Mouse (Mus musculus) v-Abl transformed pro-B cells (cell line): ENCODE measurements at regions not wholly inside any gene's neighbourhood (a gene's known extent, or its start where the extent isn't known, plus 50 kb on each side); places are given as distances from the start of the nearest gene placed in this dataset.
"Not testable (repeated sequence)": the region's sequence is repeated elsewhere in the genome, so short reads cannot be mapped to it uniquely, and the experiment has no call there.

Experiments used
- in situ Hi-C, 2 experiments: fragments of 400-800 bp; cut with MboI; formaldehyde crosslinking; loops; one replicate each; pipeline ENCODE4 v1.15.1; 2025; ENCODE audit not compliant: unreplicated experiment in 2 of 2

GRCm38 (mm10) chr12:69524337-69525035, 58.3 kb downstream of the Vcpkmt start:
- in situ Hi-C loops, result no loop called here

GRCm38 (mm10) chr12:69519869-69520268, 63.0 kb downstream of the Vcpkmt start:
- in situ Hi-C loops, result no loop called here

- in situ Hi-C loops, result no loop called here
Observed at GRCm38 (mm10) chr12:69519028-69519427, 63.8 kb downstream of the Vcpkmt start.

DNA sequence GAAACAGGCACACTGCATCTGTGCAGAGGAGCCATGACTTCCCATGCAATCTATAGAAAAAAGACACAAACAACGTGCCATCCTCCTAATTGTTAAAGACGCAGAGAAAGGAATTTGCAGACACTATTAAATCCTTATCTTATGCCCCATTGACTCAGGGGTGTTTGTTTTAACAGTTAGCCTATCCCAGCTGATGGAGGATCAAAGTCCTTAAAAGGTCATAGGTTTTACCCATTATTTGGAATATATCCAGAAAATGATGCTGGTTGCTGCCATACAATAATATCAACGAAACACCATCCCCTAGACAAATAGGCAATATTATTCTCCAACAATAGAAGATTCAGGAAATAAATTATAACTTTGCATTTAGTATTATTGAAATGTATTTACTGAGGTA, 65.2 kb downstream of the Vcpkmt start:
- in situ Hi-C loops, result no loop called here

- in situ Hi-C loops, result no loop called here
Observed at GRCm38 (mm10) chr12:69516314-69516916, 66.4 kb downstream of the Vcpkmt start.

DNA sequence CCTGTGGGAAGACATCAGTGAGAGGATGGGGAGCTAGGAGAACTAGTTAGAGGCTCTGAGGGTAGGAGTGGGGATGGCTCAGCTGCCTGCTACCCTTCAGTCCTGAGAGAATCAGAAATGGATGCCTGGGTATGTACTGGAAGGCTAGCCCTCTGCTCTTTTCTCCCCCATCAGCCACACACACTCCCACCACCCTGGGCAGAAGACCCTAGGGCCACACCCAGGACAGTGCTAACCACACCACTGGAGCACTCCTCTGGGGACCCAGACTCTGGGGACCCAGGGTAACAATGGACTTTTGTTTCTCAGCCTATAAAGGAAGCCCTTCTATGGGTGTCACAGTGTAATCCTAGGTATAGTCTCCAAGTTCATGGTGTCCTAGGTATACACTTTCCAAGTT, 67.0 kb downstream of the Vcpkmt start:
- in situ Hi-C loops, result no loop called here

GRCm38 (mm10) chr12:69515117-69515516, 67.7 kb downstream of the Vcpkmt start:
- in situ Hi-C loops, result no loop called here

DNA sequence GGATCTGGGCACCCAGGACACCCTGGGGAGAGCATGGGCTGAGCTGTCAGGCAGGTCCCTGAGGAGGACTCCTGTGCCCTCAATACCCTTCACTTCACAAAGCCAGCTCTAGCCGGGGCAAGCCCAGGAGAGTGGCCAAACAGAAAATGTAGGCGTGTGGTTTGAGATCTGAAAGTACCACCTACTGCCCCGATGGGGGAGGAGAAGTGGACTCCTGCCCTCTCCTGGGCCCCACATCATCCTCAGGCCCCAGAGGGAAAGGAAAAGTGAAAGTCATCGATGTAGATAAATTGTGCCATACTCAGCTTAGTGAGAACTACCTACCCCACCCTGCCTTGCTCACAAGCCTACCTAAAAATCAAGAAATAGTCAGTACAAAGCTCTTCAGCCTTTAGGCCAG, 69.7 kb downstream of the Vcpkmt start:
- in situ Hi-C loops, result no loop called here

DNA sequence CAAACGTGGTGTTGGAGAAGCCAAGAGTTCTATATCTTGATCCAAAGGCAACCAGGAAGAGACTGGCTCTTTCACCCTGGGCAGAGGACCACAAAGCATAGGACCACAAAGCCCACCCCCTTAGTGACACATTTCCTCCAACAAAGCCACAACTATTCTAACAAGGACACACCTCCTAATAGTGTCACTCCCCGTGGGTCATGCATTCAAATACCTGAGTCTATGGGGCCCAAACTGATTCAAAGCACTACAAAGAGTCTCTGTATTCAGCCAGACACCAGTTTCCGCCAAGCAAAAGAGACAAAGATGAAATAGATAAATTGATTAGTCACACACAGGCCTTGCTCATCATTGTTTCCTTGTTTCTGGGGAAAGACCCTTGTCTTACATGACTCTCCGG, 72.1 kb downstream of the Vcpkmt start:
- in situ Hi-C loops, result no loop called here

DNA sequence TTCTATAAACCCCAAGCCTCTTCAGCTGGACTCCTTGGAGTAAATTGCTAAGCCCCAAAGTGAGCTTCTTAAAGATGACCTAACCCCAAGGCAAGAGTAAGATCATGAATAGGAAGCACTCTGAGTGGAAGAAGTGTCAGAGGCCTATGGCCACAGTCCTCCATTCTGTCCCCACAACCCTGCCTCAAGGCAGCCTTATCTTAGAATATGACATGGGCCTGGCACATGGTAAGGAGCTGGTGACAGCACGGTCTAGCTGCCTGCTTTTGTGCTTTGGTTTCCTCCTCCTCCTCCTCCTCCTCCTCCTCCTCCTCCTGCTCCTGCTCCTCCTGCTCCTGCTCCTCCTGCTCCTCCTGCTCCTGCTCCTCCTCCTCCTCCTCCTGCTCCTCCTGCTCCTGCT, 73.6 kb downstream of the Vcpkmt start:
- in situ Hi-C loops, result not testable (repeated sequence)

DNA sequence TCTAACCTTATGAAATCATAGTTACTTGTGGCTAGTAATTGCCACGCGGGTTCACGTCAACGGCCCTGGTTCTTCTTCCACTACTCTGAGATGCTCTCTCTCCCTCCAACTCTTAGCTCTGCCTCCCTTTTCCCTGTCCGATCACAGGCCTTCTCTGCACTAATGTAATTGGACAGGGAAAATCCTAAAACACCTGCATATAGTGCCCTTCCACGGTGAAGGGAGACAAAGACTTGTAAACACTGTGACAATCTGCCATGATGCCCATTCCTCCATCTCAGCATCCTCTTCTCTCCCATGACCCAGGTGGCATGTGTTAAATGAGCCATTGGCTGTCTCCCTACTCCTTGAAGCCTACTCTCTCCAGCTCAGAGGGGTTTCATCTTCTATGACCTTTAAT, 74.9 kb downstream of the Vcpkmt start:
- in situ Hi-C loops, result no loop called here

DNA sequence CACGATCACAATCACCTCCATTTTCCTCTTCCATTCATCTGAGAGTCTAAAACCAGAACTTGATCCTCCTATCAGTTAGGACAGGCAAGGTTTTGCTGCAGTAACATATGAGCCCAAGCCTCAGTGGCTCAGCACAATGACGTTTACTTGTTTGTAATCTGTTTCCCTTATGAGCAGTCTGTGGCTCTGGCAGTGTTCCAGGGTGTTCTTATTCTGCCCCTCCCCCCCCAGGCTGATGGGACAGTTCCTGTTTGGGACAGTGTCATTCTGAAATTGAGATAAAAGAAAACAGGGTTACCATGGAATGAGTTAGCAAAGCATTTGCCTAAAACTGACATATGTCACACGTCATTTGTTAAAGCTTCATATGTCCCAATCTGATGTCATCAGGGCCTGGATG, 75.5 kb downstream of the Vcpkmt start:
- in situ Hi-C loops, result no loop called here

DNA sequence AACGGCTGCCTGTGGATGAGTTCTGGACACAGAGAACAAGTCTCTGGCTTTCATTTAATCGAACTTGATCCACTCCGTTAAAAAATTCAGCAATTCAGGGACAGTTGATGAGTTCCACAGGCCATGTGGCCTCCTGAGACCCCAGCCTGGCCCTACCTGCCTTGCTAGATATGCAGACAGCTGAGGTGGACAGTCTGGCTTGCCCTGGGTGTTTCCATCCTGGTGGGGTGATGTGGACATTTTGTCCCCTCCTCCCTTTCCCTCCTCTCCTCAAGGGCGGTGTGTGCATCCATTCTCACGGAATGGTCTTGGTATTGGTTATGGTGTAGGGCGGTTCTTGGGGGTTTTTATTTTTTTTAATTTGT, 80.1 kb downstream of the Vcpkmt start:
- in situ Hi-C loops, result no loop called here

DNA sequence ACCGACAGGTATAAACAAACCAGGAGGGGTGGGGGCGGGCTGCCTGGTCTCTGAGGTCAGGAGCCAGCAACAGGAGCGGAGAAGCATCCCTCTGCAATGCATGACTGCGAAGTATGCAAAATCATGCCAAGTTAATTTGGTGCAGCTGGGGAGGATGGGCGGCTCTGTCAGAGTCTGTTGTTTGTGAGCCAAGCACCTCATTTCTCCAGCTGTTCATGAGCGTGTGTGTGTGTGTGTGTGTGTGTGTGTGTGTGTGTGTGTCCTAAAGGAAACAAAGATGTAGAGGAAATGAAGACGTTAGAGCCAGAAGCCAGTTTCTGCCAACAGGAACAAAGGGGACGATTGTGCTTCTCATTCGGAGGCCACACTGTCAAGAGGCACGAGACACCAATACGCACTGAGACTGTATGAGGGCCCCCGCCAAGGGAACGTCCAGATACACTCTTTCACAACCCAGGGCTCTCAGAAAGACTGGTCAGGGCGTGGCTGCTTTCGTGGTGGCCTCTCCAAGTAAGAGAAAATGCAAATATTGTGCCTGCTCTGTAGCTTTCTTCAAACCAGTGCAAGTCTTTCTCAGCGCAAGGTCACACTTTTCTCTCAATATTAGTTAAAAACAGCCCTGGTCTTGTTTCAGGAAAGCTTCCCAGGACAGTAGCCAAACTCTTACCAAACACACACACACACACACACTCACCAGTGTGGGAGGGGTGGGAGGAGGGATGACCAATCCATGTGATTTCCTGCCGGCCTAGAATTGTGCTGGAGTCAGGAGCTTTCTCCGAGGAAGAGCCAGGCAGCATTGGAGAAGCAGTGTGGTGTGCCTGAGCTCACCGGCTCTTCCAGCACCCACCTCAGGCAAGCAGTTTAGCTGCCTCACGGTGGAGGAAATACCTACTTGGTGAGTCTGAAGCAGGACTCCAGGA, 80.8 kb downstream of the Vcpkmt start:
- in situ Hi-C loops, result no loop called here

- in situ Hi-C loops, result no loop called here
Observed at GRCm38 (mm10) chr12:69501346-69501730, 81.5 kb downstream of the Vcpkmt start.

DNA sequence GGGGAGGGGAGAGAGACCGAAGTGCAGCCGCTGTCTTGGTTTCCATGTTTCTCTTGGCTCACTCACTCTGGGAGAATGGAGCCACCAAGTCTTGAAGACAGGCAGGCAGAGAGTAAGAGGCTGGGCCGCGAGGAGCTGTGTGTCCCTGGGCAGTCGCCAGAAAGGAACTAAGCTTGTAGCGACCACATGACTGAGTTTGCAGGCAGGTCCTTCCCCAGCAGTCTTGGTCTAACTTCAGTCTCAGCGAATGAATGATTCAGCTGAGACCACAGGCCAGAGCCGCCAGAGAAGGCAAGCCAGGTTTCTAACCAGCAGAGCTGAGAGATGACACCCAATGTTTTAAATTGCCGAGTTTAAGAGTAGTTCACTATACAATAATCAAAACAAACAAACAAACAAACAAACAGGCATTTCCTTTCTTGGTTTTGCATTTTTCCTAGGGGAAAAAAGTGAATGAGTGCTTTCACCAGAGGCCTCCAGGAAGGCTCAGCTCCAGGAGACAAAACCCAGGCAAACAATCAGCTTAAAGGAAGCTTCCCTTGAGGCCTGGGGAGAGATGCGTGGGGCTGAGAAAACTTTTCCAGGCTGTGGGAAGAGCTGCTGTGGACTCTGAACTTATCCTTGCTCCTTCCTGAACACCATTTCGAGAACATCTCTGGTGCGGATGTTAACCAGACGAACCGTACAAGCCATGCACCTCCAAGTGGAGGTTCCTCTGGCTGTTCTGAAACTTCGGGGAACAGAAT, 82.1 kb downstream of the Vcpkmt start:
- in situ Hi-C loops, result no loop called here

DNA sequence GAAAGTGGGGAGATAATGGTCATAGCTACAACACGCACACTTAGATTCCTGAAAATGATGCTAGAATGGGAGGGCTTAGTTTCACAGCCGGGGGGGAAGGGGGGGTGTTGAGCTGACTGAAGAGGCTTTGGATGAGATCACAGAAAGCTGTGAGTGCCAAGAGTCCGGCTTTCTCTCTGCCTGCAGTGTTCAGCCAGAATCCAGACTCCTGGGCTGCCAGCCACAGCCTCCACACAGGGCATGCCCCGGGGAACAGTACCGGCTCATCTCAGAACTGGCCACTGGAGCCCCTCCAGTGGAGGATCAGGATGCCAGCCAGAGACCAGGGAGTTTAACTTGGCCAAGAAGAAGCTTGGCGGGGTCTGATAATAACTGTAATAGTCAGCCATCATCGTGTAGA, 85.7 kb downstream of the Vcpkmt start:
- in situ Hi-C loops, result no loop called here

DNA sequence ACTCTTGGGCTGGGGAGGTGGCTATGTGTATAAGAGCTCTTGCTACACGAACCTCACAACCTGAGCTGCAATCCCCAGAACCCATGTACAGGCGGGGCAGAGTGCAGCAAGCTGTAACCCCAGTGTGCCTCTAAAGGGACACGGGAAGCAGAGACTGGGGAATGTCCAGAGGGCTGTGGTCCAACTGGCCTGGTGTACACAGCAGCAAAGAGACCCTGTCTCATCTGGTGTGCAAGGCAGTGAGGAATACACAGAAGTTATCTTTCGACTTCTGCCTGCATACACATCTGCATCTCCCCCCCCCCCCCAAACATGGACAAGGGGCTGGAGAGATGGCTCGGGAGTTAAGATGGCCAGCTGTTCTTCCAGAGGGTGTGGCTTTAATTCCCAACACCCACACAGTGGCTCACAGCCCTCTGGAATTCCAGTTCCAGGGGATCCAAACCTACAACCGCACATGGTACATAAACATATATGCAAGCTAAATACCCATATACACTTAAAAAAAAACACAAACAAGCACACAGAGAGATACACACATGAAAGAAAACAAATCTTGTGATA, 86.4 kb downstream of the Vcpkmt start:
- in situ Hi-C loops, result no loop called here

- in situ Hi-C loops, result no loop called here
Observed at GRCm38 (mm10) chr12:69495776-69496175, 87.1 kb downstream of the Vcpkmt start.

GRCm38 (mm10) chr12:69494648-69495047, 88.2 kb downstream of the Vcpkmt start:
- in situ Hi-C loops, result no loop called here

DNA sequence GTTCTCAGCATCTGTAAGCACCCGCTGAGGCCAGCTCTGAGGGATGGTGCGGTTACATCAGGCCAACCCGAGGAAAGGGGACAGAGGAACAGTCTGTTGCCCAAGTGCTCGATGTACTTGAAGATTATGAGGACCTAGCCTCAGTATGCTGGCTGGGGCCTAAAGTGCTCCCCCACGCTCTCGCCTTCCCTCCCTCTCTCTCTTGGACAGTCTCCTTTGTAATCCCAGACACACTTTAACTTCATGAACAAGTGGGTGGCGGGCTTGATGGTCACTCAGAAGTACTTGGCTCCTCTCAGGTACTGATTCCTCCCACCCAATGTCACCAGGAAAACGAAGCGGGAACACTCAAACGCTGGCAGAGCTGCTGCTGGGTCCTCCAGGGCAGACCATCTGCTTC, 93.1 kb downstream of the Vcpkmt start:
- in situ Hi-C loops, result no loop called here
